Mouse (Mus musculus): ENCODE results near the gene 2210011C24Rik.
"Not testable (repeated sequence)": the region's sequence is repeated elsewhere in the genome, so short reads cannot be mapped to it uniquely, and the experiment has no call there.

2210011C24Rik gene

DNA sequence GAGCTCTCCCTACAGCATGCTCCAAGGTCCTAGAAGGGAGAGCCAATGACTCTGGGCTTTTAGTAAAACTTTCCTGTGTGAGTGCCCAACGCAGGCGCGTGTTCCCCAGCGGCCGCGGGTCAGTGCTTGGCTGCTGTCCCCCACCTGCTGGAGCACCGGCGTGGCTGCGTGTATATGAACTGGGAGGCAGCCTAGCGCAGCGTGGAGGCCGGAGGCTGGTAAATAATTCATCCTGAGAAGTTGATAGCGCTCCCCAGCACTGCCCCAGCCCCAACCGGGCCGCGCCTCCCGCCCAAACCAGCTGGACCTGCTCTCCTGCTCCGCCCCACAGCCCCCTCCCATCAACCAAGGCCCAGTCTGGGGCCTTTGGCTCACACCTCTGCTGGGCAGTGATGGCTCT is 9.1 kb upstream of the 2210011C24Rik start, which contains the start of gene Palm3:
Gene Palm3 (plus strand): TSS at position 376 of the 400 bp plus-strand sequence.
- peak; percentile 91 for DNase-seq (ENCODE audit: low read depth, low spot score)

DNA sequence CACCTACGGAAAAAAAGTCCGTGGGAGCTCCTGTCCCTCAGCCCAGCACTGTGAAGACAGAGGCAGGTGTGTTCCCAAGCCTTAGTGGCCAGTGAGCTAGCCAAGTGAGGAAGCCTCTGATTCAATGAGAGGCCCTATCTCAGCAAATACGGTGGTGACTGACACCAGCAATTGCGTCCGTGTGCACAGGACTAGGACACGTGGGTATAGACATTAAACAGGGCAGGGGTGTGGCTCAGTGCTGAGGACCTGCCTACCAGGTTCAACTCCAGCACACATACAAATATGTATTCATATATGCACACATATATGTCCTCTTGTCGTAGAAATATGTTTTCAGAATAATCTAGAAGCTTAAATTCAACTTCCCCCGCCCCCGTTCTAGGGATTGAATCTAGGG is 7.8 kb upstream of the 2210011C24Rik start:
- DNase-seq (ENCODE audit: low read depth, low spot score), result no peak

DNA sequence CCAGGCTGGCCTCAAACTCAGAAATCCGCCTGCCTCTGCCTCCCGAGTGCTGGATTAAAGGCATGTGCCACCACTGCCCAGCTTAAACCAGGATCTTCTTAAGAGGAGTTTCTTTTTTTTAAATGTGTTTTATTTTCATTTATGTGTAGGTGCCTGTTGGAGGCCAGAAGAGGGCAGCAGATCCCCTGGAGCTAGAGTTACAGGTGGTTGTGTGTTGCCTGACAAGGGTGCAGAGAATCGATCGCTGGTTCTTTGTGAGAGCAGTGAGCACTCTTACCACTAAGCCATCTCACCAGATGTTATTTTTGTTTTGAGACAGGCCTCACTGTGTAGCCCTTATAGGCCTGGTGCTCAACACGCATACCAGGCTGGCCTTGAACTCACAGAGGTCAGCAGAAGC is 3.9 kb upstream of the 2210011C24Rik start:
- DNase-seq (ENCODE audit: low read depth, low spot score), result peak; percentile 59

DNA sequence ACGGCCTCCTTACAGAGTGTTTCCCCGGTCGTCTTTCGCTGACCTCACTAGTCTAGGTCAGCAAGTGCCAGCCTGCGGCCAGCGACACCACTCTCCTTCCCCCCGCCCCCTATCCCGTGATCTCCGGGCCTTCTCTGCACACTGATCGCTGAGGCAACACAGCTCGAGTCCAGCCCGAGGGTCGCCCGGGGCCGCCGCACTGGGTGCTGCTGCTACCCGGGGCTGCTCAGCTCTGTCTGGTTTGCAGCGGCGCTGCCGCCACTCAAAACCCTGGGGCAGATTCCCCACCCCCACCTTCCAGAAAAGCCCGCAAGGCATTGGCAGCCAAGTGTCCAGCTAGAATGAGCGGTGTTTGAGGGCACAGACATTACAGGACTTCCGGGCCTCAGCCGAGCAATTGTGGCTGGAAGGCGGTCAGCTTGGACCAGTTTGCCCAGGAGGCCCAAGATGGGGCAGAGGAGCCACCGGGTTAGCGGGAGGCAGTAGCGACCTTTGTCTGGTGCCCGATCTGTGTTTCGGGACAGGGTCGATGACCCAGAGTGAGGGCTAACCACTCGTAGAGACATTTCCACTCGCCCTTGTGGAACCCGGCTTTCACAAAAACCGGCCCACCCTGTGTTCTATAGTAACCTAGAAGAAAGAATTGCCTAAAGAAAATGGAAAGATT is 661 bp upstream of the 2210011C24Rik start:
- DNase-seq (ENCODE audit: low read depth, low spot score), result no peak

DNA sequence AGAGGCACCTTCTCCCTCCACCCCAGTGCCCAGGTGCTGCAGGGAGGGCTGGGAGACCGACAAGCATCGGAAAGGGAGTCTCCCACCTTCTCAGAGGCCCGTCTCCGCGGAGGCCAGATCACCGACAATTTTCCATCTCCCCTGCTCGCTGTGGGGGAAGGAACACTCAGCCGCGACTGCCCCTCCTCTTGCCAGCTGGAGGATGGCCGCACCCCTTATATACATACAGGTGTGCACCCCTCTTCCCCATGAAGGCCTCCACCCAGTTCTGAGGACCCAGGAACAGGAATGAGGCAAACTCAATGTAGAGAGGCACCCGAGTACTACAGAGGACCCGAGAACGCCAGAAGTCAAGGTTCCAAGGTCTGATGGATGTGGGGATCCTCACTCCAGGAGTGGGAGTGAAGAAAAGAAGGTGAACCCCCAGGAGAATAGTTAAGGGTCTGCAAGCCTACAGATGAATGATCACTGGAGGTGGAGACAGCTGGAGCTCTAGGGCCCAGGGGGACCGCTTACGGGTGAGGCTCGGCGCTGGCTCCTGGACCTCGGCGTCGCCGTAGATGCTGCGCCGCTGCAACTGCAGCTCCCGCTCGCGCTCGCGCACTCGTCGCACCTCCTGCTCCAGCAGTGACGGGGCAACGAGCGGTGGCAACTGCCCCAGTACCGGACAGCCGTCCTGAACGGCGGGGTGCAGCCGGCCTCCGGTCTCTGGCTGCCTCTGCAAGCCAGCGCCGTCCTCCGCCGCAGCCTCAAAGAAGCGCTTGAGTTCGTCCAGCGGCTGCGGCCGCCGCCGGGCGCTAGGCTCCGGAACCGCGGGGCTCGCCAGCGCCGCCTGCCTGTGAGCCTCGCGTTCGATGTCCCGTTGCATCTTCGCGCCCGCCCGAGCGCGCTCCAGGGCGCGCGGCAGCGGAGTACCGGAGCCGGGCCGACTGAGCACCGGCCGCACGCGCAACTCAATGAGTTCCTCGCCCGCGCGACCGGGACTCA is 1.1 kb downstream of the 2210011C24Rik start:
- DNase-seq (ENCODE audit: low read depth, low spot score), result peak; percentile 68

DNA sequence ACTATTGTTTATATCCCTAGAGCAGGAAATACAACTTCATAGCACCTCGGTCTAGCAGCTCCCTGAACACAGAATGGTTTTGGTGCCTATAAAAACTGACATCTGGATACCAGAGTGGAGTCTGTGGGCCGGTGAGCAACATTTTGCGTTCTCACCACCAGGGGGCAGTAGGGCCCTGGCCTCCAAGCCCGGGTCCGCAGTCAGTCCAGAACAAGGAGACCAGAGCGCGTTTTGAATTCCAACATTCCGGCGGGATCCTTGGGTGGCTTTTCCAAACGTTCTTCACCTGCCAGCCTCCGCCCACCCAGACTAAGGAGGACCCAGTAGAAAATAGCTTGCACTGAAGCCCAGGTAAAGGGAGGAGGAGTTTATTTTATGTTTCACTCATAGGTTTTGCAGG is 2.1 kb downstream of the 2210011C24Rik start:
- peak; percentile 91 for DNase-seq (ENCODE audit: low read depth, low spot score)

DNA sequence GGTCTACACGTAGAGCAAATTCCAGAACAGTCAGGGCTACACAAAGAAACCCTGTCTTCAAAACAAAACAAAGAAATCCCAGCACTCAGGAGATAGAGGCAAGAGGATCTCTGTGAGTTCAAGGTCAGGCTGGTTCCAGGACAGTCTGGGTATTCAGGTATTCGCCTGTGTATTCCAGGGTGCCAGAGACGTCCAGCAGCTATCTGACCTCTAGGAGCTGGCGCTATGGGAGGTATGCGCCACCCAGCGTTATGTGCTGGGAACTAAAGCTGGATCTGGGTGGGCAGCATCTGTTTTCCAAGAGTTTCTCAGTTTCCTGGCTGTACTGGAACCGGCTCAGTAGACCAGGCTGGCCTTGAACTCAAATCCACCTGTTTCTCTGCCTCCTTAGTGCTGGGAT is 3.6 kb downstream of the 2210011C24Rik start:
- peak; percentile 91 for DNase-seq (ENCODE audit: low read depth, low spot score)

DNA sequence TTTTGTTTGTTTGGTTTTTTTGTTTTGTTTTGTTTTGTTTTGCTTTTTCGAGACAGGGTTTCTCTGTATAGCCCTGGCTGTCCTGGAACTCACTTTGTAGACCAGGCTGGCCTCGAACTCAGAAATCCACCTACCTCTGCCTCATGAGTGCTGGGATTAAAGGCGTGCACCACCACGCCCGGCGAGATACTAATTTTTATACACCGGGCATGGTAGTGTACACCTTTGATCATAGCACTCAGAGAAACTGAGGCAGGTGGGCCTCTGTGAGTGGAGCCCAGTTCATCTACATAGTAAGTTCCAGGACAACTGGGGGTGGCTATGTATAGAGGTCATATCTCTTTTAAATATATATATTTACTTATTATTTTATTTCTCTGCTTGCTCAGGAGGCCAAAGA is 6.5 kb downstream of the 2210011C24Rik start:
- not testable (repeated sequence) for DNase-seq (ENCODE audit: low read depth, low spot score)

DNA sequence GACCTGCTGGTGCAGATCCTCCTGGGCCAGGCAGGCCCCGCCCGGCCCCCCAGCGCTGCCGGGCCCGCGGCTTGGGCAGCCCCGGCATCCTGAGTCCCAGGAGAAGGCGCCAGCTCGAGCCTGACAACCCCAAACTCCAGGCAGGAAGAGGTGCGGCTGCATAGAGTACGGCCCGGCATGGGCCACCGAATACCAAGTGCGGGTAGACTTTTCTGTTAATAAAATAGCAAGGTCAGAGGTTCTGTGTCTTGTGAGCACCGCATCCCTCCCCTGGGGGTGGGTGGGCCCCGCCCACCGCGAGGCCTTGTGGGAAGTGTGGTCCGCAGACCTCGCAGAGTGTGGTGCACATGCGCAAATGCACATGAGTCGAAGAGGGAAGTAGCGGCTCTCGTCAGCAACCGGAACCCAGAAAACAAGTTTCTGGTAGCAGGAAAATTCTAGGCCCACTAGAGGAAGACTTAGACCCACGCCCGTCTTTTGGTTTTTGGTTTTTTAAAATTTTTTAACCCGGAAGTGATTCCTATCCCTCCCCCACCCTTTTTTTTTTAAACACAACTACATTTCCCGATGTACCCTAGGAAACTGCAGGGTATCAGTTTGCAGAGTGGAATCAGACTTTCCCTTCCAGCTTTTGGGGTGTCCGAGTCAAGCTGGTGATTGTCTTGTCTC is 7.3 kb downstream of the 2210011C24Rik start:
- DNase-seq (ENCODE audit: low read depth, low spot score), result peak; percentile 95

DNA sequence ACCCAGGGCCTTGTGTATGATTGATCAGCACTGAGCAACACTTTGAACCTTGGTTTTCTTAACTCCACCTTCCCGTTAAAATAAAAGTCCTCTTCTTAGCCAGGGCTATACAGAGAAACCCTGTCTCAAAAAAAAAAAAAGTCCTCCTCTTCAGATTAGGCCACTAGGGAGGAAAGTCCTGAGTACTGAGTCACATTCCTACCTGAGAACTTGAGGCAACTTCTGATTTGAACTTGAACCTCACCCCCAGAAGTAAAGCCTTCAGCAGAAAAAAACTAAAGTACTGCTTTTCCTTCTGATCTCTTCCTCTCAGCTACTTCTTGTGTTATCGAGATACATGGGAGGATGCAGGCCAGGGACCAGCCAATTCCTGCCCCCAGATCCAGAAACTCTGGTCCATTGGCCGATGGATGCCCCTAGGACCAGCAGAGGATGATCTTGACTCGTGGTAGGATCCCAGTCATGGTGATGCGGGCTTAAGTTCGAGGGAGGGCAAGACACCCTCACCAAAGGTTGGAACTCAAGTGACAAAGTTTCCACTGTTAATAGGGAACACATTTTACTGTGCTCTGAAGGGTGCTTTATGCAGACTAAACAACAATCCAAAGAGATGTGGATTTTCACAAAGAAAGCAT is 8.2 kb downstream of the 2210011C24Rik start:
- no peak for DNase-seq (ENCODE audit: low read depth, low spot score)

DNA sequence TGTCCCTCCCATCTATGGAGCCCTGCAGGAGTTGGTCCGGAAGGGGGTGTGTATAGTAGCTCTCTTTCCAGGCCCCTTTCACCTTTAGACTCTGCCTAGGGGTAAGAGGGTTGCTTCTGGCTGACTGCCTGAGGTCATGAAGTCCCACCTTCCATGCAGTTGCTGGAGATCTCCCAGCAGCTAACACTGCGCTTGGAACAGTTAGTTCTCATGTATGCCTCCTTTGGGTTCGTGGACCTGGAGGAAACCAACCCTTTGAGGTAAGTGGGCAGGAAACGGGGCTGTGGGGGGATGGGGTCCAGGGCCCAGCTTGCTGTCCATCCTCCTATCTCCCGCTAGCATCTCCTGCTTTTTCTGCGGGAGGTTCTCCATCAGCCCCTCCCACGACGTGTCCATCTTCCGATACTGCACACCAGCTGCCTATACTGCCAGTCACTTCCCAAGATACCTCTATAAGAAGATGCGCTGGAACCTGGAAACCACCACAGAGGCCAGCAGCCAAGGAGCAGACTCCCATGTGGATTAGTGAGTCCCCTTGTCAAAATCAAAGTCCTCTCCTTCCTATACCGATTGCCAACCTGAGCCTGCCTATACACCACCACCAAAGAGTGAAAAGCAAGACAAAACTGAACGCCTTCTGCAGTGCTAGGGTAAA is 8.9 kb downstream of the 2210011C24Rik start:
- no peak for DNase-seq (ENCODE audit: low read depth, low spot score)

DNA sequence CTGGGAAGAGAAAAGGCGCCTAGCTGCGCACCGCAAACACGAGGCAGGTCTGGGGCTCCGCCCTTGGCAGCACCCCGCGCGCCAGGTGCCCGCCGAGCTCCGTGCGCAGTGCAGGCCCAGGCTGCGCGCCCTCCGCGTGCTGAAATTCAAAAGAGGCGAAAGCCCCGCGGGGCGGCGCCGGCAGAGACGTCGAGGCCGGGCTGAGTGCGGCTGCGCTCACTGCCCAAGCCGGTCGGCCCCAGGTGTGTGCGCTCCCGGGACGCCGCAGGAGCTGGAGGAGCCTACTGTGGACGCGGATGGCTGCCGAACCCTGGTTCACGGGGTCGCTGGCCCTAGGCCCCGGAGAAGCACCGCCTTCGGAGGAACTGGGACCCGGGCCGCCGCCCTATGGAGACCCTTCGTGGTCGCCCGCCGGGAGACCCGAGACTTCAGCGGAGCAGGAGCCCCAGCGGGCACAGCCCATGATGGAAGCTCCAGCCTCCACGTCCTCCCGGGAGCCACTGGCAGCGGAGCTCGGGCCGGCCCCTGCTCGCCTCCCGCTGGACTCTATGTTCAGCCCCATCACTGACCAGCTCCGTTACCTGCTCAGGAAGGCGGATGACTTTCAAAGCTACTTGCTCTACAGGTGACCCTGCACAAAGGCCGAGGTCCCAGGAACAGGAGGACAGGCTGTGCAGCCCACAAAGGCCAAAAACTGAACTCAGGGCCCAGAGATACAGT is 10.5 kb downstream of the 2210011C24Rik start, which contains the start of gene 1700067K01Rik:
Gene 1700067K01Rik (plus strand): TSS at position 222 of the 720 bp plus-strand sequence.
- peak; percentile 62 for DNase-seq (ENCODE audit: low read depth, low spot score)

DNA sequence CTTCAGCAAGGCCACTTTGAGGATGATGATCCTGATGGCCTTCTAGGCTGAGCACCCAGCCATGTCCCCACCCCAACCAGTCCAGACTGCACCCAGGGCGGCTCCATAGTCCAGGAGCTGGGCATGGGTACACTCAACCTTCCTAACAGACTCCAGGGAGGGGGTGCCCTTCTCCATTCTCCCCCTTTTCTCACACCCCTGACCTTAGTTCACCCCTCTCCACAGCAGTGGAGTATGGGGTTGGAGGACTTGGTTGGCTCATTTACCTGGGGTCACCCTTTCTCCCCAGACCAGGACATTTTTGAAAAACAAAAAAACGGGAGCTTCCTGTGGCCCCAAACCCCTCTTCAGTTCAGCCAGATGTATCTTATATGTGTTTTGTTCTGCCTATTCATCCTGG is 12.1 kb downstream of the 2210011C24Rik start:
- no peak for DNase-seq (ENCODE audit: low read depth, low spot score)

DNA sequence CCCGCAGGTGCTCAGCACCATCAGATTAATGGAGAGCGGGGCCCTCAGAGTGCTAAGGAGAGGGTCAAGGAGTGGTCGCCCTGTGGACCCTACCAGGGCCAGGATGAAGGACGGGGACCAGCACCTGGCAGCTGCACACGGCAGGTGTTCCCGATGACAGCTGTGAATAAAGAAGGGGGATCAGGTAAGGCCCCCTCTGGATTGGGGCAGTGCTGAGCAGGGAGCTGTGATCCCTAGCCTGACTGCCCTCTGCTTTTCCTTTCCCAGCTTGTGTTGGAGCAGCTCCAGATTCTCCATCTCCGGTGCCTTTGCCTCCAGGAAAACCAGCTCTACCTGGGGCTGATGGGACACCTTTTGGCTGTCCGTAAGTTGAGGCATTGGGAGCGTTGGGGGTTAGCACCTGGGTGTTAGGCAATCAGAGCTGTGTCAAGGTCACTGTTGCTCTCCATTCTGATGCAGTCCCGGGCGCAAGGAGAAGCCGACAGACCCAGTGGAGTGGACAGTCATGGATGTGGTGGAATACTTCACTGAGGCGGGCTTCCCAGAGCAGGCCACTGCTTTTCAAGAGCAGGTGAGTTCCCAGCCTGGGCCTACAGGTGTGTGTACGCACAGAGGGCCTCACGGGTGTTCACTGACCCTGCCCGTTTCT is 12.8 kb downstream of the 2210011C24Rik start:
- DNase-seq (ENCODE audit: low read depth, low spot score), result no peak

DNA sequence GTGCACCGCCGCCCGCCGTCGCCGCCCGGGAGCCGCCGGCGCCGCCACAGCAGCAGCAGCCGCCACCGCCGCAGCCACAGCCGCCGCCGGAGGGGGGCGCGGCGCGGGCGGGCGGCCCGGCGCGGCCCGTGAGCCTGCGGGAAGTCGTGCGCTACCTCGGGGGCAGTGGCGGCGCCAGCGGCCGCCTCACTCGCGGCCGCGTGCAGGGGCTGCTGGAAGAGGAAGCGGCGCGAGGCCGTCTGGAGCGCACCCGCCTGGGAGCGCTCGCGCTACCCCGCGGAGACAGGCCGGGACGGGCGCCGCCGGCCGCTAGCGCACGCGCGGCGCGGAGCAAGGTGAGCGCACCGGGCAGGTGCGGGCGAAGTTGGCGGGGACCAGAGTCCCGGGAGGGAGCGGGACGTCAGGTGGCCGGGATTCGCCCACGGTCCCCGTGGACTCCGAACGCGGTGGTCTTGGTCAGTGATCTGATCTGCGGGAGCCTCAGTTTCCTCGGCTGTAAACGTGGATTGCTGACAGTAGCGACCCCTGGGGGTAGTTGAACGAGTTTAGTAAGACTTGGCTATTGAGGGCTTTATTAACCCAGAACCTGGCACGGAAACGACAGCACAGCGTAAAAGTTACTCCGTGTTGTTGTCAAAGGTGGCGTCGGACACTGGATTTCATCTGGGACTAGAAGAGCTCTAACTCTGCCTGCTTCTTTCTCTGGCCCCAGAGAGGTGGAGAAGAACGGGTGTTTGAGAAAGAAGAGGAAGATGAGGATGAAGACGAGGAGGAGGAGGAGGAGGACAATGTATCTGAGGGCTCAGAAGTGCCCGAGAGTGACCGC is 13.5 kb downstream of the 2210011C24Rik start:
- DNase-seq (ENCODE audit: low read depth, low spot score), result peak; percentile 91

DNA sequence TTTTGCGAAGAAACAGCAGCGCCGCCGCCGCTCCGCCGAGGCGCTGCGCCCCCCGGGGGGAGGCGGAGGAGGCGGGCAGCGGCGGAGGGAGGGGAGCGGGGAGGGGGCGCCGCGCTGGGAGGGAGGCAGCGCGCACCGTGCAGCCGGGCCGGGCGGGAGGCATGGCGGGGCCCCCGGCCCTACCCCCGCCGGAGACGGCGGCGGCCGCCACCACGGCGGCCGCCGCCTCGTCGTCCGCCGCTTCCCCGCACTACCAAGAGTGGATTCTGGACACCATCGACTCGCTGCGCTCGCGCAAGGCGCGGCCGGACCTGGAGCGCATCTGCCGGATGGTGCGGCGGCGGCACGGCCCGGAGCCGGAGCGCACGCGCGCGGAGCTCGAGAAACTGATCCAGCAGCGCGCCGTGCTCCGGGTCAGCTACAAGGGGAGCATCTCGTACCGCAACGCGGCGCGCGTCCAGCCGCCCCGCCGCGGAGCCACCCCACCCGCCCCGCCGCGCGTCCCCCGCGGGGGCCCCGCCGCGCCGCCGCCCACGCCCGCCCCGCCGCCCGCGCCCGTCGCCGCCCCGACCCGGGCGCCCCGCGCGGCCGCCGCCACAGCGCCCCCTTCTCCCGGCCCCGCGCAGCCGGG is 14.3 kb downstream of the 2210011C24Rik start, which contains the start of gene Samd1:
Gene Samd1 (plus strand): TSS at position 162 of the 631 bp plus-strand sequence.
- peak; percentile 48 for DNase-seq (ENCODE audit: low read depth, low spot score)

DNA sequence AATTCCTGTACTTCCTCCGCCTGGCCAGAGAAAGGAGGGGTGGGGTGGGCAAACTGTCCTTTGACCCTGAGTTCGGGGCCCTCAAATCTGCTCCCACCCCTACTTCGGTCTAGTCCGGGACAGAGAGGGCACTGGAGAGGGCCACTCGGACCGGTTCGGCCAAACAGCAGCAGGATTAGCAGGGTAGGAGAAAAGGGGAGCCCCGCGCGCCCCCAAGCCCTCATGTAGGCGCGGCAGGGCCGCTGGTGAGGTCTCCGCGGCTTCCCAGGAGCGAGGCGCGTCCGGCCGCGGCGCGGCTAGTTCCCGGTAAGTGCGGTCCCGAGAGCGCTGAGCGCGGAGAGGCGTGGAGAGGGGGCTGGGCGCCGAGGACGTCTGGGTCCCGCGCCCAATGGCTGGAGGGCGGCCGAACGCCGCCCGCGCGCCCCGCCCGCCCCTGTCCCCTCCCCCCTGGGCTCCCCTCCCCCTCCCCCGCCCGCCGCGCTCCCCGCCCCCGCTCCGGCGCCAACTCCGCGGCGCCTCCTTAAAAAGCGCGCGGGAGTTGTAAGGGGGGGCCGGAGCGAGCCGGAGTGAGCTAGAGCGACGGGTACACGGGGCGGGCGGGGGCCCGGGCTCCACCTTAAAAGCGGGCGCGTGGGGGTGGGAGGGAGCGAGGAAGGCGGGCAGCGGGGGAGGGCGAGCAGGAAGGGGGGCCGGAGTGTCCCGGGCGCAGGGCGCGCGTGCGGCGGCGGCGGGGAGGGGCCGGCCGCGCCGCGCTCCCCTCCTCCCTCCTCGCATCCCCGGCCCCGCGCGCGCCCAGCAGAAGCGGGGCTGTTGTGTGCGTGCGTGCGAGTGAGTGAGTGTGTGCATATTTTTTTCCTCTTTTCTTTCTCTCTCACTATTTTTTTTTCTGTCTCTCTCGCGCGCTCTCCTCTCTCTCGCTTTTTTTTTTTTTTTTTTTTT is 15.1 kb downstream of the 2210011C24Rik start:
- peak; percentile 86 for DNase-seq (ENCODE audit: low read depth, low spot score)
